8 mouse cellular contexts compared by ENCODE assay signal in the genomic region with DNA sequence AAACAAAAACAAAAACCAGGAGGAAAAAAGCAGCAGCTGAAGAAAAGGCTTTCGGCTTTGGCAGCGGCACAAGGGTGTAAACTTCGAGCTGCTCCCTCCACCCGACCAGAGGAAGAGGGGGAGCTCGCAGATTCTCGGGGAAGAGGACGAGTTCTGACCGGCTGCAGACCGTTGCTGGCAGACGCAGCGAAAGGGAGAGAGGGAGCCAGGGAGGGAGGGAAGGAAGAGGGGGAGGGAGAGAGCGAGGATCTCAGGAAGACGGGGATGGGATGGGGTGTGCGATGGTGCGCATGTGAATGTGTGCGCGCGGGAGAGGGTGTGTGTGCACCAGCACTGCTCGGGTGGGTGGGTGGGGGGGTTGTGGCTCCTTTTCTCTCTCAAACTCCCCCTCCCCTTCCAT. TPM values are rescaled to one million over a fixed set of nuclear protein-coding genes. Genes with fewer than 3 reads are reported as not detected.
DNase-seq lines count a peak whose midpoint lies in the region; ATAC-seq and TF ChIP-seq lines count a peak whose summit lies in the region.

No protein-coding gene starts in this region.

- peak overlapping the region; percentile 70 for H3K4me2 ChIP-seq in forebrain, embryonic 15.5 days (replicated peaks)
- H3K4me2 ChIP-seq in lung, embryonic 14.5 days, result peak overlapping the region; percentile 64

- intact Hi-C loops in heart, postnatal 25 days (cut with DNase I), result no loop called here

- no peaks in the 10 kb centered on the region for H3K9me3 ChIP-seq in G1E (replicated peaks)
- no peaks in the 10 kb centered on the region for H3K9me3 ChIP-seq in forebrain, embryonic 15.5 days
- no peaks in the 10 kb centered on the region for H3K9me3 ChIP-seq in lung, embryonic 14.5 days (ENCODE audit: low read depth, low read length)

- WGBS in forebrain, embryonic 15.5 days, result under 1% methylated on average over 16 of the region's 19 CpGs
- WGBS in lung, embryonic 14.5 days, result 0% methylated on average over 19 of the region's 19 CpGs

- peaks cover 29% of the 10 kb centered on the region for H3K36me3 ChIP-seq in G1E (replicated peaks)
- no peaks in the 10 kb centered on the region for H3K36me3 ChIP-seq in forebrain, embryonic 15.5 days
- peaks cover 25% of the 10 kb centered on the region for H3K36me3 ChIP-seq in lung, embryonic 14.5 days (ENCODE audit: insufficient read depth)

- H3K27ac ChIP-seq in forebrain, embryonic 15.5 days (replicated peaks), result peak overlapping the region; percentile 97
- H3K27ac ChIP-seq in layer of hippocampus, adult 2 months, result peak overlapping the region; percentile 99
- H3K27ac ChIP-seq in lung, embryonic 14.5 days (ENCODE audit: low read depth), result peak overlapping the region; percentile 94

- peak overlapping the region; percentile 56; the same call in 1 of the 2 replicates for H3K4me3 ChIP-seq in G1E (ENCODE audit: low read depth, low read length)
- peak overlapping the region; percentile 43 for H3K4me3 ChIP-seq in forebrain, embryonic 15.5 days
- H3K4me3 ChIP-seq in layer of hippocampus, adult 2 months, result peak overlapping the region; percentile 73
- H3K4me3 ChIP-seq in lung, embryonic 14.5 days (ENCODE audit: low read depth, low read length), result peak overlapping the region; percentile 33

- no peak for DNase-seq in G1E (ENCODE audit: low spot score)
- peak; percentile 89 for DNase-seq in brain, embryonic 18.5 days (ENCODE audit: low read depth, low spot score)
- peak; percentile 79 for DNase-seq in heart, postnatal 25 days (ENCODE audit: low spot score)
- DNase-seq in layer of hippocampus, adult 2 months (ENCODE audit: low spot score in 2 of 2), result peak; percentile 75 to 92
- DNase-seq in lung, embryonic 14.5 days, result peak; percentile 93
- DNase-seq in right cerebral cortex, adult 2 months (ENCODE audit: low spot score in 2 of 2), result peak; percentile 73 to 80

- ATAC-seq in G1E (ENCODE audit: extremely low read depth, insufficient number of reproducible peaks, low FRiP score, poor library complexity, severe bottlenecking), result no peak
- peak; percentile 92 for ATAC-seq in forebrain, embryonic 15.5 days (replicated peaks)
- ATAC-seq in lung, embryonic 14.5 days (ENCODE audit: insufficient read depth), result peak; percentile 83
- ATAC-seq in erythroid progenitor cell, adult 5-6 weeks (replicated peaks; ENCODE audit: low FRiP score, poor library complexity, severe bottlenecking), result no peak

- TF ChIP-seq CTCF in G1E (IDR thresholded peaks at IDR 0.05; ENCODE audit: low read depth, low read length), result no peak
- TF ChIP-seq CTCF in layer of hippocampus, adult 2 months (conservative IDR thresholded peaks at IDR 0.05), result no peak
- TF ChIP-seq CTCF in lung, embryonic 14.5 days (IDR thresholded peaks at IDR 0.05; ENCODE audit: low read depth), result no peak

- H3K4me1 ChIP-seq in G1E (ENCODE audit: insufficient read depth, low read depth, low read length), result peaks cover 14% of the 10 kb centered on the region
- peaks cover 78% of the 10 kb centered on the region for H3K4me1 ChIP-seq in forebrain, embryonic 15.5 days
- peaks cover 45% of the 10 kb centered on the region for H3K4me1 ChIP-seq in lung, embryonic 14.5 days (ENCODE audit: insufficient read depth)

- H3K9ac ChIP-seq in forebrain, embryonic 15.5 days (replicated peaks), result peak overlapping the region; percentile 81
- H3K9ac ChIP-seq in lung, embryonic 14.5 days, result peak overlapping the region; percentile 41

- peaks cover 54% of the 10 kb centered on the region for H3K27me3 ChIP-seq in G1E (ENCODE audit: insufficient read depth, low read length)
- peaks cover 4% of the 10 kb centered on the region; the same call in 1 of the 2 replicates for H3K27me3 ChIP-seq in forebrain, embryonic 15.5 days
- peaks cover 48% of the 10 kb centered on the region for H3K27me3 ChIP-seq in lung, embryonic 14.5 days (ENCODE audit: insufficient read depth, low read length)

RNA-seq across cellular contexts. Expression of a gene that starts 26.3 kb away (rescaled TPM):
- total RNA-seq in G1E (2014; fragmentation: Nextera tagmentation) (30.0 and 34.0 TPM in 2 replicates), G1E (2017) (2.7 and 4.3 TPM in 2 replicates)
- 14.3 and 16.2 TPM in 2 replicates for polyA plus RNA-seq in G1E (2012)
- polyA plus RNA-seq in forebrain, embryonic 15.5 days (2015; fragmentation: Nextera tagmentation; extraction: Ambion mirVana), result 413 and 445 TPM in 2 replicates
- 100 to 1,000 TPM; 287 to 311 TPM for total RNA-seq in heart, postnatal 25 days (2021)
- total RNA-seq in layer of hippocampus, adult 2 months (2021), result 100 to 1,000 TPM; 408 to 482 TPM
- polyA plus RNA-seq in lung, embryonic 14.5 days (2014; fragmentation: Nextera tagmentation; extraction: Ambion mirVana), result 42.3 and 44.1 TPM in 2 replicates
- 53.7 and 76.0 TPM in 2 replicates for total RNA-seq in erythroid progenitor cell, adult 5-6 weeks (2015; ENCODE audit: low replicate concordance)
- total RNA-seq in erythroid progenitor cell, adult 5-6 weeks (2017; ENCODE audit: low replicate concordance), result 33.6 and 36.8 TPM in 2 replicates

RNA-seq across cellular contexts. Expression of a gene that starts 48.8 kb away (rescaled TPM):
- total RNA-seq in G1E (2014; fragmentation: Nextera tagmentation), result 7.1 and 7.7 TPM in 2 replicates
- 1.8 and 2.2 TPM in 2 replicates for total RNA-seq in G1E (2017)
- polyA plus RNA-seq in G1E (2012), result 1.4 and 2.1 TPM in 2 replicates
- 8.1 and 8.9 TPM in 2 replicates for polyA plus RNA-seq in forebrain, embryonic 15.5 days (2015; fragmentation: Nextera tagmentation; extraction: Ambion mirVana)
- total RNA-seq in heart, postnatal 25 days (2021), result 10 to 100 TPM in 1 of 2 experiments, 1 to 10 TPM in 1; 9.6 to 10.3 TPM
- total RNA-seq in layer of hippocampus, adult 2 months (2021), result 10 to 100 TPM; 11.9 TPM
- 4.5 and 4.6 TPM in 2 replicates for polyA plus RNA-seq in lung, embryonic 14.5 days (2014; fragmentation: Nextera tagmentation; extraction: Ambion mirVana)
- total RNA-seq in erythroid progenitor cell, adult 5-6 weeks (2015; ENCODE audit: low replicate concordance), result 2.5 and 3.8 TPM in 2 replicates
- total RNA-seq in erythroid progenitor cell, adult 5-6 weeks (2017; ENCODE audit: low replicate concordance), result 5.4 and 6.7 TPM in 2 replicates

RNA-seq across cellular contexts. Expression of a gene that starts 51.0 kb away (rescaled TPM):
- total RNA-seq in G1E (2014; fragmentation: Nextera tagmentation), result 39.9 and 54.3 TPM in 2 replicates
- total RNA-seq in G1E (2017), result 11.0 and 11.3 TPM in 2 replicates
- polyA plus RNA-seq in G1E (2012), result 35.2 and 42.7 TPM in 2 replicates
- 2.7 TPM in 2 replicates for polyA plus RNA-seq in forebrain, embryonic 15.5 days (2015; fragmentation: Nextera tagmentation; extraction: Ambion mirVana)
- total RNA-seq in heart, postnatal 25 days (2021), result under 1 TPM in 1 of 2 experiments, not detected in 1; 0.39 TPM
- total RNA-seq in layer of hippocampus, adult 2 months (2021), result under 1 TPM in 1 of 2 experiments, not detected in 1; 0.54 TPM
- 2.7 and 2.8 TPM in 2 replicates for polyA plus RNA-seq in lung, embryonic 14.5 days (2014; fragmentation: Nextera tagmentation; extraction: Ambion mirVana)
- total RNA-seq in erythroid progenitor cell, adult 5-6 weeks (2015; ENCODE audit: low replicate concordance), result 12.2 and 21.6 TPM in 2 replicates
- 1.1 and 13.2 TPM in 2 replicates for total RNA-seq in erythroid progenitor cell, adult 5-6 weeks (2017; ENCODE audit: low replicate concordance)

RNA-seq across cellular contexts. Expression of a gene that starts 57.5 kb away (rescaled TPM):
- 10.0 and 13.0 TPM in 2 replicates for total RNA-seq in G1E (2014; fragmentation: Nextera tagmentation)
- total RNA-seq in G1E (2017), result 20.4 and 20.9 TPM in 2 replicates
- 79.7 and 93.0 TPM in 2 replicates for polyA plus RNA-seq in G1E (2012)
- 36.3 and 39.9 TPM in 2 replicates for polyA plus RNA-seq in forebrain, embryonic 15.5 days (2015; fragmentation: Nextera tagmentation; extraction: Ambion mirVana)
- 10 to 100 TPM; 28.9 to 30.0 TPM for total RNA-seq in heart, postnatal 25 days (2021)
- total RNA-seq in layer of hippocampus, adult 2 months (2021), result 10 to 100 TPM; 23.3 to 26.1 TPM
- polyA plus RNA-seq in lung, embryonic 14.5 days (2014; fragmentation: Nextera tagmentation; extraction: Ambion mirVana), result 44.2 and 45.0 TPM in 2 replicates
- total RNA-seq in erythroid progenitor cell, adult 5-6 weeks (2015; ENCODE audit: low replicate concordance), result 6.7 and 7.6 TPM in 2 replicates
- total RNA-seq in erythroid progenitor cell, adult 5-6 weeks (2017; ENCODE audit: low replicate concordance), result 11.3 and 16.4 TPM in 2 replicates

Comparison
In these comparisons a context has a peak if more than half of its experiments do, and no peak if none do; other contexts are left out.
1. ATAC-seq: peak in forebrain, embryonic 15.5 days (single experiment) and lung, embryonic 14.5 days (single experiment); none in G1E (single experiment) and erythroid progenitor cell, adult 5-6 weeks (single experiment).
2. Peak in every context shown above with its lines, with median percentiles within 50 percentile points of each other: H3K4me3 ChIP-seq and H3K27ac ChIP-seq.